Mouse (Mus musculus): Measurements from ENCODE around the gene Pced1b. TPM values are rescaled to one million over a fixed set of nuclear protein-coding genes. Genes with fewer than 3 reads are reported as not detected.

The Pced1b gene
- polyA plus RNA-seq, 1 experiment from 2014 or later = 10.7 TPM

DNA sequence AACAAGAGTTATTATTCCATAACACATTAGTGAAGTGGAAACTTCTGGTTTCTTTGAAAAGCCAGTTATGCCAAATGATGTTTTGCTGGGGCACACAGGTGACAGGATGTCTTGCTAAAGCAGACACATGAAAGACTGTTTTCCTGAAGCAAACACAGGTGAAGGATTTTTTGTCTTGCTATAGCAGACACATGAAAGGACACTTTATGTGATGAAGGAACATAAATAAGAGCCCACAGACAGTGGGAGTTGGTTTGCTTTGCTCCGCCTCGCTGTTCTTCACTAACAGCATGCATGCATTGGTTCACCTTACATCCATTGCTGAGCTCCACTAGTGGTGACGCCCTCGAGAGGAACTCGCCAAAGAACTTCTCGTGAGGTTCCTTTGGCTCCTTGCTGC lies 154.0 kb downstream of the Pced1b start:
- in situ Hi-C loops (cut with MboI; ENCODE audit: low pct_unique_long_range_greater_than_20kb) = no loop called here
- no peak for ATAC-seq
- no peaks in the 10 kb centered on the region for H3K27me3 ChIP-seq
- TF ChIP-seq CTCF (IDR thresholded peaks at IDR 0.05) = no peak
- POLR2A ChIA-PET = no interaction called here
- CTCF ChIA-PET = no interaction called here
- DNase-seq (ENCODE audit: low read depth, low spot score) = no peak

DNA sequence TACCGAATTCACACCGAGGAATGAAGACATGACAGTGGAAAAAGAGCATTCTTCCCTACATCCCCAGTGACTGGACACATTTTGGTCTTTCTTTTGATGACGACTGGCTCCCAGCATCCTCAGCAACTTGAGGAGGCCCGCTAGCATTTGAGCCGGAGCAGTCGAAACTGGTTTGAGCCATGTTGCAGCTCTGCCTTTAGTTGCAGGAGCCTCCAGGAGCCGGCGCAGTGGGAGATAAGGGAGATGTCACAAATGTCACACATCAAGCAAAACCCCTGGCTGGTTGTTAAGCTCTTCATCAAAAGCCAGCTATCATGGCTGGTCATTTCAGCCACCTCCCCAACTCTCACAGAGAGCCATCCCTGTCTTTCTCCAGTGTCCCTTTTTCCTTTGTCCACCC lies 157.6 kb downstream of the Pced1b start:
- POLR2A ChIA-PET = no interaction called here
- in situ Hi-C loops (cut with MboI; ENCODE audit: low pct_unique_long_range_greater_than_20kb) = no loop called here

DNA sequence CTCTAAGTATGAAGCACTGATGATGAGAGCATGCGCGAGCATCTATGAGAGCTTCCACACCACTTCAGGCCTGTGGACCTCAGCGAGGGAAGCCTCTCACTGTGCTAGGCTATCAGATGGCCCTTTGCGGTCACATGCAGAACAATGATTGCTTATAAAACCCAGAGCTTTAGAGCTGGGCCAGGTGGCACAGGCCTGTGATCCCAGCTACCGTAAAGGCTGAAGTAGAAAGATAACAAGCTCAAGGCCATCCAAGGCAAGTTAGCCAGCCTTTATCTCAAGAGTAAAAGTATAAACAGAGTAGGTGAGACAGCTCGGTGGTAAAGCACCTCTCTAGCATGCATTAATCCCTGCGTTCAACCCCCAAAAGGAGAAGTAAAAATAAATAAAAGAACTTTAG lies 158.1 kb downstream of the Pced1b start:
- CTCF ChIA-PET = interaction anchor here (0.8 to 1.1 kb wide), 3 partner anchors 27 to 215 kb away, joined by 3 to 4 read pairs (median 3); no protein-coding TSS in a partner anchor
- POLR2A ChIA-PET = no interaction called here
- ATAC-seq = no peak
- no peaks in the 10 kb centered on the region for H3K27me3 ChIP-seq
- in situ Hi-C loops (cut with MboI; ENCODE audit: low pct_unique_long_range_greater_than_20kb) = no loop called here
- DNase-seq (ENCODE audit: low read depth, low spot score) = no peak
- TF ChIP-seq CTCF (IDR thresholded peaks at IDR 0.05) = no peak

More for the DNA sequence above, 157.6 kb downstream of the Pced1b start:
- DNase-seq (ENCODE audit: low read depth, low spot score) (no peak), ATAC-seq (no peak)
- TF ChIP-seq CTCF (IDR thresholded peaks at IDR 0.05) = no peak
- H3K27me3 ChIP-seq = no peaks in the 10 kb centered on the region
- CTCF ChIA-PET = interaction anchor here (0.8 to 1.1 kb wide), 3 partner anchors 26 to 216 kb away, joined by 3 to 4 read pairs (median 3); no protein-coding TSS in a partner anchor

DNA sequence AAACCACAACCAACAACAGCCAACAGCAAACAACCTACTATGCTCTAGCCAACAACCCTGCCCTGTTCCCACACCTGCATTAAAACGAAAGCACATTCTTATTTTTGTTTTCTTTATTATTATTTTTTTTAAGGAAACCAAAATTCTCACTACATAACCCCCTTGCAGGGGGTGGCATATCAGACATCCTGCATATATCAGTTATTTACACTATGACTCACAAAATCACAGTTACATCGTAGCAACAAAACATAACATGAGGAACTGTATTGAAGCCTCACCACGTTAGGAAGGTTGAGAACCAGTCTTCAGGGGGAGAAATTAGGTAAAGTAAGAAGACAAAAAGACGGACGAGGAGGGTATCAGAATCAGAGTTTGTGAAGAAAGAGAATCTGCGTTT lies 159.2 kb downstream of the Pced1b start:
- ChIA-PET POLR2A (no interaction called here), CTCF (no interaction called here)
- ATAC-seq (no peak), DNase-seq (ENCODE audit: low read depth, low spot score) (no peak)
- H3K27me3 ChIP-seq = no peaks in the 10 kb centered on the region
- no peak for TF ChIP-seq CTCF (IDR thresholded peaks at IDR 0.05)
- in situ Hi-C loops (cut with MboI; ENCODE audit: low pct_unique_long_range_greater_than_20kb) = no loop called here

DNA sequence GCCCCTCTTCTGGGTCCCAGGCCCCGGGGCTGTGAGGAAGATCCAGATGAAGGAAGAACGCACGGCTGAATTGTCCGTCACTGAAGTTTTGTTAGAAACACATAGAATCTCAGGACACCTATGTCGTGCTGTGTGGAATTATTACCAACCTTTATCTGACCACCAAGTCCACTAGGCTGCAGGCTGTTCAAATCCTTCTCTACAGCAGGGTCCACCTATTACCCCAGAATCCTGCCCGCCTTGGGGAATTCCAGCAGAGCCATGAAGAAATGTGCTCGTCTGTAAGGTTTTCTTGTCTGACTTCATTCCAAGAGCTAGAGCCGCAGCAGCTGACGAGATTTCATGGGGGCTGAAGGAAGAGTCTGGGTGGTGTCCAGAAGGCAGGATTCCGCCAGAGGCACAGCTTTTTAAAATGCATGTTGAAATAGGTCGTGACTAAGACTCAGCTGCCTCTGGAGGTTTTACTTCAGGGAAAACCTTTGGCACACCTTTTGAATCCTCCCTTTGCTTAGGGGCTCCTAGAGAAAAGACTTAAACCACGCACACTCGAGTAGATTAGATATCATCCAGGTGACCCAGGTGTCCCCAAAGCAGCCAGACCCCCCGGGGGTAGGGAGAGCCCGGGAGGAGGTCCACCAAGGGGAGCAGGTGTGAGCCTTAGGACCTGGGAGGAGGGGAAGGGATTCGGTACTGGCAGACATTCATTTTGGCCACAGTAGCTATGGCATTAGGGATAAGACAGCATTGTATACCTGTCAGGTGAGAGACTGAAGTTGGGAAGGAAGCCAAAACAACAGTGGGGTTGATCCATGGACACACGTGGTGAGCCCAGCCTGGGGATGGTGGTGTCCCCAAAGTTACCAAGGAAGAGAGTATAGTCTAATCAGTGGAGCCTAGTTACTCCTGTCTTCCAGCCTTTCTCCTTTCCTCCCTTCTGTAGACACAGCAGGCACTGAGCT lies 160.9 kb downstream of the Pced1b start:
- no peak for TF ChIP-seq CTCF (IDR thresholded peaks at IDR 0.05)
- peak; percentile 44 for DNase-seq (ENCODE audit: low read depth, low spot score)
- H3K27me3 ChIP-seq = no peaks in the 10 kb centered on the region
- in situ Hi-C loops (cut with MboI; ENCODE audit: low pct_unique_long_range_greater_than_20kb) = no loop called here
- ChIA-PET CTCF (no interaction called here), POLR2A (no interaction called here)
- no peak for ATAC-seq

DNA sequence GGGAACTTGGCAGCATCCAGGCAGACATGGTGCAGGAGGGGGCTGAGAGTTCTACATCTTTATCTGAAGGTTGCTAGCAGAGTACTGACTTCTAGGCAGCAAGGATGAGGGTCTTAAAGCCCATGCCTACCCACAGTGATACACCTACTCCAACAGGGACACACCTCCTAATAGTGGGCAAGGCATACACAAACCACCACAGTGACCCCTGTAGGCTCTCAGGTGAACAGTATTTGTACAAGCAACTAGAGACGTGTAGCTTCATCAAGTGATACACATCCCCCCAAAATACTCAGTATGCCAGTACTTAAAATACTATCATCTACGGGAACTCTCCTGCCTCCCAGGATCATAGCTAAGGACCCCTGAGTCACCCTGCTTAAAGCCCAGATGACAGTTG lies 164.2 kb downstream of the Pced1b start:
- in situ Hi-C loops (cut with MboI; ENCODE audit: low pct_unique_long_range_greater_than_20kb) = no loop called here
- ChIA-PET POLR2A (no interaction called here), CTCF (interaction anchor here (1.0 kb wide), 1 partner anchor 9 kb away, joined by 4 read pairs; no protein-coding TSS in a partner anchor)
- no peaks in the 10 kb centered on the region for H3K27me3 ChIP-seq
- no peak for DNase-seq (ENCODE audit: low read depth, low spot score)
- no peak for ATAC-seq
- peak; percentile 42 for TF ChIP-seq CTCF (IDR thresholded peaks at IDR 0.05)

DNA sequence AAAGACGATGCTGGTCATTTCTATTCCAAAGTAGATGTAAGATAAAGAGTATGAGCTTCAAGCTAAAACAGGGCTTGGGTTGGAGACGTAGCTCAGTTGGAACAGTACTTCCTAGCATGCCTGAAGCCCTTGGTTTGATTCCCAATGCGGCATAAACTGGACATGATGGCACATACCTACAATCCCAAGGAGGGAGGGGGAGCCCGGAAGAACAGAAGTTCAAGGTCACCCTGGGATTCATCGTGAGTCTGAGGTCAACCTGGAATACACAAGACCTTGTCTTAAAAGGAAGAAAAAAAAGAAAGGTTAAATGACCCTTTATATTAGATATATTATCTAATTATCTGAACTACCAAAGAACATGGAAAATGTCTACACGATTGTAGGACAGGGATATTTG lies 164.8 kb downstream of the Pced1b start:
- in situ Hi-C loops (cut with MboI; ENCODE audit: low pct_unique_long_range_greater_than_20kb) = no loop called here
- ChIA-PET CTCF (interaction anchor here (1.0 kb wide), 1 partner anchor 9 kb away, joined by 4 read pairs; no protein-coding TSS in a partner anchor), POLR2A (no interaction called here)
- no peaks in the 10 kb centered on the region for H3K27me3 ChIP-seq
- DNase-seq (ENCODE audit: low read depth, low spot score) = no peak
- no peak for ATAC-seq
- TF ChIP-seq CTCF (IDR thresholded peaks at IDR 0.05) = no peak

DNA sequence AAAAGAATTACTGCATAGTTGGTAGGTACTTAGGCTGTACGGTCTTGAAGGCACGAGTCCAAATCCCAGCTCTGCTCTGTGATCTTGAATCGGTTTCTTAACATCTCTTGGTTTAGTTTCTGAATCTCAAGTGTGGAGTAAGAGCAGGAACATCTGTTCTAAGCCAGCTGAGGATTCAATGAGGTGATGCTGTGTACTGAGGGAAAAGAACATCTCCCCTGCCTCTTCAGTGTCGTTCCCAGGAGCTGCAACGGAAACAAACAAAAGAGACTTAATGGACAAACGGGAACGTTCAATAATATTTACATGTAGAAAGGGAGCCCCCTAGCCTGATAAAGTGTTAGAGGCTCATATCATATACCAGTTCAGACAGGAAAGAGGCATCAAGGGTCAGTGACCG lies 165.4 kb downstream of the Pced1b start:
- POLR2A ChIA-PET = no interaction called here
- TF ChIP-seq CTCF (IDR thresholded peaks at IDR 0.05) = no peak
- no peaks in the 10 kb centered on the region for H3K27me3 ChIP-seq
- no peak for DNase-seq (ENCODE audit: low read depth, low spot score)
- CTCF ChIA-PET = no interaction called here
- in situ Hi-C loops (cut with MboI; ENCODE audit: low pct_unique_long_range_greater_than_20kb) = no loop called here
- ATAC-seq = no peak

DNA sequence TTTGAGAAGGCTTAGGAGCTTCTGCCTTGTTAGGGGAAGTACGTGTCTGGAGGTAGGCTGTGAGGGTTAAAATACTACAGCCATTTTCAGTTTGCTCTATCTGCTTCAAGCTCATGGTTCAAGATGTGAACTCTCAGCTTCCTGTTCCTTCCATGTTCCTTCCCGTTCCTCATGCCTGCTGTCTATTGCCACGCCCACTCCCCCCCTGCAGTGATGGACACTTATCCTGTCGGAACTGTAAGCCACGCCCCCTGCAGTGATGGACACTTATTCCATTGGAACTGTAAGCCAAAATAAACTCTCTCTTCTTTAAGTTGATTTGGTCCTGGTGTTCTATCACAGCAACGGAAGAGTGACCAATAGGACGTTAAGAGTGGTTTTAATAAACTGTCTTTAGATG lies 166.0 kb downstream of the Pced1b start:
- H3K27me3 ChIP-seq = no peaks in the 10 kb centered on the region
- TF ChIP-seq CTCF (IDR thresholded peaks at IDR 0.05) = no peak
- POLR2A ChIA-PET = no interaction called here
- CTCF ChIA-PET = no interaction called here
- in situ Hi-C loops (cut with MboI; ENCODE audit: low pct_unique_long_range_greater_than_20kb) = no loop called here
- no peak for ATAC-seq
- no peak for DNase-seq (ENCODE audit: low read depth, low spot score)

DNA sequence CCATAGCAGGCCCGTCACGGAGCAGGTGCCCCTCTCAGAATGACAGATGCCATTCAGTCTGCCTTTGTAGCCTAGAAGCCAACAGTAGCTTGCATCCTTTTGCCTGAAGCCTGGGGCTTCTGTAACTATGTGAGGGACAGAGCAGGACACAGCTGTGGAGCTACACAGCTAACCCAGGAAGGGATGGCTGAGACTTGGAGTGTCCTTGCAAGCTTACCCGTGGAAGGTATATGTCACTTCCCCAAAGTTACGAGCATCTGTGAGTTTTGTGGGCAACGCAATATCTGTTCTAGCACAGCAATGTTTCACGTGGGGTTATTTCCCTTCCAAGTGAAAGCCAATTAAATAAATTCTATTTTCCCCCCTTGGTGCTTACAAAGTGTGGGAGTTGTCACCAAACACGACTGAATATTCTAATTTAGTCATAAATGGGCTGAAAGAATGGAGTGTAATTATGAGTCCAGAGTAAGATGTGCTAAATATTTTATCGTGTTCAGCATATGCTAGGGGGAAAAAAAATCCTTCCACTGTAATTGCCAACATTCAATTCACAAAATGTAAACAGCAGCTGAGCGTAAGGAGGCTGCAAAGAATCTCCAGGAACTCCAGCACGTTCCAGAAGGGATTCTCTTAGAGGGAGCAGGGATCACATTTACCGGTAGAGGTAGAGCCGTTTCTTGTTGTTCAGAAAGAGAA lies 168.0 kb downstream of the Pced1b start:
- ATAC-seq (no peak), DNase-seq (ENCODE audit: low read depth, low spot score) (no peak)
- CTCF ChIA-PET = no interaction called here
- no peak for TF ChIP-seq CTCF (IDR thresholded peaks at IDR 0.05)
- in situ Hi-C loops (cut with MboI; ENCODE audit: low pct_unique_long_range_greater_than_20kb) = no loop called here
- POLR2A ChIA-PET = no interaction called here
- H3K27me3 ChIP-seq = no peaks in the 10 kb centered on the region

DNA sequence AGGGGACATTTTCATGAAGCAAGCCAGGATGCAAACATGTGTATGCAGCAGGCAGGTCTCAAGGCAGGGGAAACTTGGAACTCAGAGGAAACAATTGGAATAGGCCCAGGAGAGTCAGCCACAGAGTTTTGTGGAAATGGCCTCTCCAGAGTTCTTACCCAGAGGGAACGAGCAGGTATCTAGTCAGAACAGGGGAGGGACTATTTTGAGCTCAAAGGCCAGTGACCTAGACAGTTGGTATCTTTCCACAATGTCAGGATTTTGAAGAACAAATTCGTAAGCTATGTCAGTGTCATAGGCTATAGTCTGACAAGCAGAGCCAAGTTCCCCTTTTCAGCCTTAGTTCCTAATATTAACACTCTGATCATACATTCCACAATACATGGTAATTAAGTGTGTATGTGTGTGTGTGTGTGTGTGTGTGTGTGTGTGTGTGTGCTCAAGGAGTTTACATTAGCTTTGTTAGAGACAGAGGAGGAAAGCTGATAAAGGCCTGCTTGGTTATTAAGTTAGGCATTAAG lies 168.6 kb downstream of the Pced1b start:
- H3K27me3 ChIP-seq = no peaks in the 10 kb centered on the region
- TF ChIP-seq CTCF (IDR thresholded peaks at IDR 0.05) = no peak
- no peak for ATAC-seq
- DNase-seq (ENCODE audit: low read depth, low spot score) = no peak
- ChIA-PET CTCF (interaction anchor here (0.9 kb wide), 1 partner anchor 97 kb away, joined by 3 read pairs; no protein-coding TSS in a partner anchor), POLR2A (interaction anchor here (0.7 kb wide), 1 partner anchor 562 kb away, joined by 3 read pairs; no protein-coding TSS in a partner anchor)
- in situ Hi-C loops (cut with MboI; ENCODE audit: low pct_unique_long_range_greater_than_20kb) = no loop called here

Measured in Patski (cell line).